Comparison of ENCODE assay signal across 19 mouse cellular contexts in genomic region chr14:45092327-45092726, GRCm38 (mm10).
A peak's percentile ranks its signal among the peaks of the same experiment; 100 is the strongest.
DNase-seq lines count a peak whose midpoint lies in the region; ATAC-seq lines count a peak whose summit lies in the region.
"Had no signal": no experiment of that assay in that cellular context is flagged by ENCODE, and none has a peak within 500 bp of the region (broad histone marks: within the 10 kb centered on the region; RNA-seq: fewer than 3 reads in every experiment).

No protein-coding gene starts in this region.

- peak; percentile 41 for DNase-seq in A20 (ENCODE audit: low read depth, low spot score)
- peak; percentile 48 for DNase-seq in CD4-positive helper T cell, adult 2 months (ENCODE audit: low read depth, low spot score)
- DNase-seq in c-Kit-positive CD71-negative TER-119-negative erythroid progenitor cells, embryonic 14.5 days (ENCODE audit: low read depth), result peak; percentile 31
- no peak for DNase-seq in right cerebral cortex, postnatal 10 days (ENCODE audit: low spot score in 2 of 2)
- DNase-seq in layer of hippocampus, adult 9-11 months, result no peak
- DNase-seq: cerebellum, adult 11 months; cerebellum, postnatal 36 days; heart, postnatal 4 days; kidney, adult 9 months; kidney, postnatal 4 days; liver; lung, adult 2 months; right cerebral cortex, postnatal 4 days had no signal

- H3K36me3 ChIP-seq in liver, embryonic 12.5 days, result no peaks in the 10 kb centered on the region
- H3K36me3 ChIP-seq: embryonic facial prominence, embryonic 10.5 days; neural tube, embryonic 12.5 days had no signal

- H3K4me1 ChIP-seq in liver, embryonic 12.5 days, result no peaks in the 10 kb centered on the region
- H3K4me1 ChIP-seq: embryonic facial prominence, embryonic 10.5 days; neural tube, embryonic 12.5 days had no signal

- ATAC-seq in megakaryocyte progenitor cell, adult 5-6 weeks (replicated peaks; ENCODE audit: poor library complexity), result peak; percentile 98
- ATAC-seq in liver, embryonic 12.5 days, result no peak
- ATAC-seq: forebrain, embryonic 14.5 days; midbrain, embryonic 16.5 days had no signal

- no peaks in the 10 kb centered on the region for H3K27me3 ChIP-seq in liver, embryonic 12.5 days (replicated peaks)
- H3K27me3 ChIP-seq: neural tube, embryonic 12.5 days had no signal

- no peak overlapping the region for H3K4me2 ChIP-seq in liver, embryonic 12.5 days
- H3K4me2 ChIP-seq: neural tube, embryonic 12.5 days had no signal

- H3K27ac ChIP-seq in liver, embryonic 12.5 days, result no peak overlapping the region
- H3K27ac ChIP-seq: embryonic facial prominence, embryonic 10.5 days; neural tube, embryonic 12.5 days had no signal

- no peak overlapping the region for H3K4me3 ChIP-seq in liver, embryonic 12.5 days
- H3K4me3 ChIP-seq: embryonic facial prominence, embryonic 10.5 days; neural tube, embryonic 12.5 days had no signal

- H3K9ac ChIP-seq in liver, embryonic 12.5 days, result no peak overlapping the region
- H3K9ac ChIP-seq: neural tube, embryonic 12.5 days had no signal

- no peaks in the 10 kb centered on the region for H3K9me3 ChIP-seq in liver, embryonic 12.5 days (replicated peaks)
- H3K9me3 ChIP-seq: embryonic facial prominence, embryonic 10.5 days; neural tube, embryonic 12.5 days had no signal

- WGBS in liver, embryonic 12.5 days (ENCODE audit: insufficient replicate concordance), result 22% methylated on average over 3 of the region's 3 CpGs

Comparison
In these comparisons a context has a peak if more than half of its experiments do, and no peak if none do; other contexts are left out.
1. DNase-seq: peak in A20 (single experiment), CD4-positive helper T cell, adult 2 months (single experiment) and c-Kit-positive CD71-negative TER-119-negative erythroid progenitor cells, embryonic 14.5 days (single experiment); none in right cerebral cortex, postnatal 10 days (0 of 2) and layer of hippocampus, adult 9-11 months (single experiment).